Mouse (Mus musculus) megakaryocyte, embryonic 14.5 days (primary cell): ENCODE measurements around the gene Mrpl52.

Experiments used
- FLI1 ChIP-seq: IDR thresholded peaks from 2 replicates; pipeline ENCODE4 v1.6.1; 2012; ENCODE audit warnings: low read length, inconsistent platforms, mixed read lengths
- GATA1 ChIP-seq: IDR thresholded peaks from 3 replicates; pipeline ENCODE4 v1.6.1; 2012; ENCODE audit warnings: mixed read lengths, low read length, inconsistent platforms, borderline replicate concordance

- no peak for TF ChIP-seq GATA1
- no peak for TF ChIP-seq FLI1
Measured at GRCm38 (mm10) chr14:54439155-54439554, 12.4 kb downstream of the Mrpl52 start.
